Mouse (Mus musculus): Measurements from ENCODE around the gene Zbtb16. TPM values are rescaled to one million over a fixed set of nuclear protein-coding genes. Genes with fewer than 3 reads are reported as not detected.

Gene Zbtb16
- total and polyA plus RNA-seq, 3 experiments, result 0.04 to 0.72 TPM; not detected in 1

GRCm38 (mm10) chr9:48722261-48722920 is 113.6 kb downstream of the Zbtb16 start:
- no peak overlapping the region for H3K9ac ChIP-seq (ENCODE audit: control insufficient read depth, low read depth, low read length, poor library complexity, severe bottlenecking)

GRCm38 (mm10) chr9:48721655-48722054 is 114.4 kb downstream of the Zbtb16 start:
- Histone ChIP-seq H3K9ac (ENCODE audit: control insufficient read depth, low read depth, low read length, poor library complexity, severe bottlenecking) (no peak overlapping the region), H3K27ac (ENCODE audit: control insufficient read depth, low read depth, low read length) (no peak overlapping the region), H3K36me3 (ENCODE audit: control insufficient read depth in 1 of 2, insufficient read depth in 2 of 2, low read length in 2 of 2) (peaks cover 0 to 7% of the 10 kb centered on the region in 2 experiments; a peak in 2 of 4 replicates), H3K4me3 (ENCODE audit: control insufficient read depth in 1 of 2, insufficient read depth in 1 of 2, low read depth in 2 of 2, low read length in 2 of 2) (no peak overlapping the region), H3K27me3 (ENCODE audit: control insufficient read depth in 1 of 2, insufficient read depth in 2 of 2, low read length in 2 of 2) (no peaks in the 10 kb centered on the region), H3K9me3 (replicated peaks; ENCODE audit: insufficient read depth, low read length) (no peaks in the 10 kb centered on the region), H3K79me2 (ENCODE audit: control insufficient read depth, insufficient read depth, low read length, poor library complexity) (no peaks in the 10 kb centered on the region), H3K4me1 (ENCODE audit: control insufficient read depth in 1 of 2, insufficient read depth in 2 of 2, low read length in 2 of 2) (peaks cover 7 to 27% of the 10 kb centered on the region in 2 experiments)
- no peak for TF ChIP-seq ZNF384 (IDR thresholded peaks at IDR 0.05; ENCODE audit: low read depth, low read length)
- no peak for TF ChIP-seq GATA1 (IDR thresholded peaks at IDR 0.05; ENCODE audit: low read depth, low read length)
- no peak for TF ChIP-seq EP300 (IDR thresholded peaks at IDR 0.05; ENCODE audit: low read depth in 1 of 2, low read length in 2 of 2)
- no peak for TF ChIP-seq ELF1 (IDR thresholded peaks at IDR 0.05; ENCODE audit: low read depth, low read length)
- no peak for TF ChIP-seq RAD21 (IDR thresholded peaks at IDR 0.05; ENCODE audit: low read depth, low read length)
- TF ChIP-seq POLR2A (IDR thresholded peaks at IDR 0.05; ENCODE audit: control insufficient read depth in 1 of 2, insufficient read depth in 1 of 2, low read depth in 1 of 2, low read length in 2 of 2, poor library complexity in 1 of 2), result no peak
- DNase-seq (ENCODE audit: low read depth, low spot score), result no peak

More at GRCm38 (mm10) chr9:48722261-48722920, 113.6 kb downstream of the Zbtb16 start:
- no peak for DNase-seq (ENCODE audit: low read depth, low spot score)
- no peak overlapping the region for H3K4me3 ChIP-seq (ENCODE audit: control insufficient read depth in 1 of 2, insufficient read depth in 1 of 2, low read depth in 2 of 2, low read length in 2 of 2)
- TF ChIP-seq CTCF (IDR thresholded peaks at IDR 0.05 in 2 of 3, conservative IDR thresholded peaks at IDR 0.05 in 1 of 3; ENCODE audit: control insufficient read depth in 1 of 3, insufficient read depth in 1 of 3, low read depth in 2 of 3, low read length in 3 of 3, poor library complexity in 1 of 3, severe bottlenecking in 1 of 3) (no peak), CHD1 (IDR thresholded peaks at IDR 0.05; ENCODE audit: low read depth, low read length) (no peak), MXI1 (IDR thresholded peaks at IDR 0.05; ENCODE audit: low read depth, low read length) (no peak), NRF1 (IDR thresholded peaks at IDR 0.05; ENCODE audit: insufficient read depth, low read depth, low read length, poor library complexity, severe bottlenecking) (no peak), MYC (IDR thresholded peaks at IDR 0.05; ENCODE audit: low read depth, low read length) (no peak), ETS1 (IDR thresholded peaks at IDR 0.05; ENCODE audit: low read depth, low read length) (no peak), RCOR1 (IDR thresholded peaks at IDR 0.05; ENCODE audit: low read depth, low read length) (no peak), NELFE (IDR thresholded peaks at IDR 0.05; ENCODE audit: low read depth, low read length) (no peak), SMC3 (IDR thresholded peaks at IDR 0.05; ENCODE audit: low read depth, low read length) (no peak), MAFK (IDR thresholded peaks at IDR 0.05; ENCODE audit: borderline replicate concordance, low read depth, low read length) (no peak), KAT2A (conservative IDR thresholded peaks at IDR 0.05; ENCODE audit: low read depth, low read length) (no peak), HCFC1 (IDR thresholded peaks at IDR 0.05; ENCODE audit: low read depth, low read length) (no peak), ZNF384 (IDR thresholded peaks at IDR 0.05; ENCODE audit: low read depth, low read length) (no peak), ZC3H11A (IDR thresholded peaks at IDR 0.05; ENCODE audit: low read depth, low read length) (no peak), ELF1 (IDR thresholded peaks at IDR 0.05; ENCODE audit: low read depth, low read length) (no peak), POLR2AphosphoS2 (IDR thresholded peaks at IDR 0.05; ENCODE audit: low read length) (no peak), MAZ (IDR thresholded peaks at IDR 0.05; ENCODE audit: low read depth, low read length) (no peak), MEF2A (IDR thresholded peaks at IDR 0.05; ENCODE audit: extremely low read depth, insufficient replicate concordance, low read depth, low read length, poor library complexity, severe bottlenecking) (no peak), RAD21 (IDR thresholded peaks at IDR 0.05; ENCODE audit: low read depth, low read length) (no peak), USF2 (IDR thresholded peaks at IDR 0.05; ENCODE audit: borderline replicate concordance in 1 of 2, insufficient read depth in 1 of 2, low read depth in 1 of 2, low read length in 2 of 2) (no peak)
- no peak overlapping the region for H3K27ac ChIP-seq (ENCODE audit: control insufficient read depth, low read depth, low read length)
- H3K36me3 ChIP-seq (ENCODE audit: control insufficient read depth in 1 of 2, insufficient read depth in 2 of 2, low read length in 2 of 2), result peaks cover 0 to 7% of the 10 kb centered on the region in 2 experiments; a peak in 2 of 4 replicates
- no peaks in the 10 kb centered on the region for H3K79me2 ChIP-seq (ENCODE audit: control insufficient read depth, insufficient read depth, low read length, poor library complexity)
- H3K4me1 ChIP-seq (ENCODE audit: control insufficient read depth in 1 of 2, insufficient read depth in 2 of 2, low read length in 2 of 2), result peaks cover 7 to 27% of the 10 kb centered on the region in 2 experiments
- H3K27me3 ChIP-seq (ENCODE audit: control insufficient read depth in 1 of 2, insufficient read depth in 2 of 2, low read length in 2 of 2), result no peaks in the 10 kb centered on the region
- H3K9me3 ChIP-seq (replicated peaks; ENCODE audit: insufficient read depth, low read length), result no peaks in the 10 kb centered on the region
